Mouse (Mus musculus) midbrain, postnatal 0 days (tissue): ENCODE data around the gene Gm19426. TPM values are rescaled to one million over a fixed set of nuclear protein-coding genes. Genes with fewer than 3 reads are reported as not detected.
A peak's percentile ranks its signal among the peaks of the same experiment; 100 is the strongest.

Experiments used
- ATAC-seq: fragments of 200-750 bp; cut with Nextera tagmentation; 2 replicates; pipeline ENCODE4 v1.8.0; 2017; ENCODE audit warnings: moderate number of reproducible peaks, mild to moderate bottlenecking, moderate TSS enrichment, moderate library complexity; ENCODE audit not compliant: low FRiP score
- DNase-seq: peaks from one replicate; pipeline ENCODE4 v3.0.0-alpha.2; 2015; ENCODE audit warnings: low spot score
- H3K27ac ChIP-seq: fragments of 300-500 bp; sonication (generic); 2 replicates; pipeline ENCODE4 v1.5.1; 2014; ENCODE audit warnings: low read depth, mild to moderate bottlenecking, low read length, mixed read lengths
- H3K27me3 ChIP-seq: fragments of 300-500 bp; sonication (generic); 2 replicates; pipeline ENCODE4 v1.6.1; 2014; ENCODE audit warnings: low read length, control low read depth, mixed read lengths; ENCODE audit not compliant: insufficient read depth
- H3K36me3 ChIP-seq: fragments of 300-500 bp; sonication (generic); 2 replicates; pipeline ENCODE4 v1.6.1; 2014; ENCODE audit warnings: low read length, control low read depth, mixed read lengths; ENCODE audit not compliant: insufficient read depth
- H3K4me1 ChIP-seq: fragments of 300-500 bp; sonication (generic); 2 replicates; pipeline ENCODE4 v1.6.1; 2014; ENCODE audit warnings: mild to moderate bottlenecking, control low read depth, antibody characterized with exemption, low read length, mixed read lengths; ENCODE audit not compliant: insufficient read depth
- H3K4me2 ChIP-seq: fragments of 300-500 bp; sonication (generic); 2 replicates; pipeline ENCODE4 v1.6.1; 2014; ENCODE audit warnings: low read depth, mild to moderate bottlenecking, low read length, mixed read lengths; ENCODE audit not compliant: poor library complexity, severe bottlenecking
- H3K4me3 ChIP-seq: fragments of 300-500 bp; sonication (generic); 2 replicates; pipeline ENCODE4 v1.5.1; 2014; ENCODE audit warnings: low read depth, mild to moderate bottlenecking, low read length, moderate library complexity
- H3K9ac ChIP-seq: fragments of 300-500 bp; sonication (generic); replicated peaks from 2 replicates; pipeline ENCODE4 v1.6.1; 2014; ENCODE audit warnings: mild to moderate bottlenecking, low read length, moderate library complexity, mixed read lengths; ENCODE audit not compliant: poor library complexity, severe bottlenecking
- H3K9me3 ChIP-seq: fragments of 300-500 bp; sonication (generic); 2 replicates; pipeline ENCODE4 v1.6.1; 2016; ENCODE audit warnings: low read length, control low read depth
- CTCF ChIP-seq: IDR thresholded peaks from 2 replicates; pipeline ENCODE4 v1.5.1; 2016; ENCODE audit warnings: antibody characterized with exemption, mild to moderate bottlenecking
- WGBS: fragments of 180-500 bp; shearing (Covaris S2); extraction: QIAGEN DNeasy Blood & Tissue Kit; methylation state at CpG from one replicate; pipeline ENCODE4 v1.1.7; 2014; 5-methylcytosine and 5-hydroxymethylcytosine counted together
- polyA plus RNA-seq: library from polyadenylated mRNA; unstranded; fragments of >200 nt; fragmentation: Nextera tagmentation; extraction: Ambion mirVana; gene quantifications from 2 replicates; pipeline ENCODE4 v1.2.1, GENCODE M21; 2015
- total RNA-seq: library from RNA; depleted of rRNA; stranded (reverse); fragments of >200 nt; gene quantifications from 2 replicates; pipeline ENCODE4 v1.2.3, GENCODE M21; 2014; rRNA removed

The Gm19426 gene
- total RNA-seq (0.88 and 1.1 TPM in 2 replicates), polyA plus RNA-seq (2.1 and 2.4 TPM in 2 replicates)

DNA sequence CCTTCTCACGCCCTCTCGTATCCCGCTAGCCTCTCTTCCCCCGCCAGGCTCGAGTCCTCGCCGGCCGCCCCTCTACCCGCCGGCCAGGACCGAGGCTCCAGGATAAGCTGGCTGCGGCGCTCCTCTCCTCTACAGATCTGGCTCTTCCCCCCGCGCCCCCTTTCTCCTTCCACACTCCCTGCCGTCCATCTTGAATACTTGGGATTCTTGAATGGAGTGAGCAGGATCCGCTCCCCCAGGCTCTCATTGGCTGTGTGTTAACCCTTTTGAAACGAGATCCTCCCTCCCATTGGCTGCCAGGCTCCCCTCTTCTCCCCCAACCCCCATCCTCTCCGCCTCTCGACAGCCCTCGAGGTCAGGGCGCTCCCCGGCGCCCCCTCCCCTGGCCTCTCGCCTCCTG, at the start of gene Gm19426:
Gm19426 (minus strand) TSS at position 95 of the 400 bp plus-strand sequence.
- Histone ChIP-seq H3K9ac (peak within 1 kb of the TSS; percentile 94), H3K36me3 (no peaks in the 10 kb centered on the region), H3K4me1 (peaks cover 10% of the 10 kb centered on the region), H3K9me3 (no peaks in the 10 kb centered on the region), H3K4me2 (peak within 1 kb of the TSS; percentile 84), H3K4me3 (peak within 1 kb of the TSS; percentile 84), H3K27me3 (no peaks in the 10 kb centered on the region), H3K27ac (peak within 1 kb of the TSS; percentile 95)
- no peak for TF ChIP-seq CTCF
- ATAC-seq (peak; percentile 92), DNase-seq (peak; percentile 98)
- WGBS: 0% methylated on average over 19 of the region's 25 CpGs

DNA sequence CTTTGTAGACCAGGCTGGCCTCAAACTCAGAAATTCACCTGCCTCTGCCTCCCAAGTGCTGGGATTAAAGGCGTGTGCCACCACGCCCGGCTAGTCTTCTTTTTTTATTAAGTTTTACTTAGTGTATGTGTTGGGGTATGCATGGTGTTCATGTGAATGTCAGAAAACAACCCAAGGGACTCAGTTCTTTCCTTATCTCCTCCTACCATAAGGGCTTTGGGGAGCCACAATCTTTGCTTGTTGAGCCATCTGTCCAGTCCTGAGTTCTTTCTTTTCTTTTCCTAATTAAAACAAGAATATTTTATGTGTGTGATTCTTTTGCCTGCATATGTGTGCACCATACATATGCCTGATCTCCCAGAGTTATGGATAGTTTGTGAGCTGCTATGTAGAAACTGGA, 49.7 kb upstream of the Gm19426 start:
- Histone ChIP-seq H3K4me2 (no peak overlapping the region), H3K4me1 (no peaks in the 10 kb centered on the region), H3K4me3 (no peak overlapping the region), H3K9ac (no peak overlapping the region), H3K9me3 (no peaks in the 10 kb centered on the region), H3K27ac (no peak overlapping the region), H3K27me3 (no peaks in the 10 kb centered on the region), H3K36me3 (no peaks in the 10 kb centered on the region)
- ATAC-seq (no peak), DNase-seq (no peak)
- TF ChIP-seq CTCF: no peak
- WGBS: 86% methylated on average over 3 of the region's 3 CpGs

DNA sequence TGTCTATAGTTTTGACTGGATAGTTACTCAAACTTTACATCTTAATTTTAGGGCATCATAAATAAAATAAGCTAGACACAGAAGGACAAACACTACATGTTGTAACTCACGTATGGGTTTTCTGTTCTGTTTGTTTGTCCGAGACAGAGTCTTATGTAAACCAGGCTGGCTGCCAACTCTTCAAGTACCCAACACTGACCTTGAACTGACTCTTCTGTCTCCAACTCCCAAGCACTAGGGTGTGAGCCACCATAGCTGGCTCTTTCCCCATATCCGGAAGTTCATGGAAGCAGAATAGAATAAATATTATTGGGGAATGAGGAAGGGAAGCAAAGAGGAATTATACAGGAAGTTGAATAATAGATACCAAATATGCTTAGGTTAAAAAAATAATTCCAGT, 49.1 kb upstream of the Gm19426 start:
- Histone ChIP-seq H3K4me1 (no peaks in the 10 kb centered on the region), H3K9me3 (no peaks in the 10 kb centered on the region), H3K27ac (no peak overlapping the region), H3K4me2 (no peak overlapping the region), H3K9ac (no peak overlapping the region), H3K4me3 (no peak overlapping the region), H3K36me3 (no peaks in the 10 kb centered on the region), H3K27me3 (no peaks in the 10 kb centered on the region)
- no peak for DNase-seq
- 81% methylated on average over 3 of the region's 3 CpGs for WGBS
- TF ChIP-seq CTCF: no peak
- ATAC-seq: no peak

DNA sequence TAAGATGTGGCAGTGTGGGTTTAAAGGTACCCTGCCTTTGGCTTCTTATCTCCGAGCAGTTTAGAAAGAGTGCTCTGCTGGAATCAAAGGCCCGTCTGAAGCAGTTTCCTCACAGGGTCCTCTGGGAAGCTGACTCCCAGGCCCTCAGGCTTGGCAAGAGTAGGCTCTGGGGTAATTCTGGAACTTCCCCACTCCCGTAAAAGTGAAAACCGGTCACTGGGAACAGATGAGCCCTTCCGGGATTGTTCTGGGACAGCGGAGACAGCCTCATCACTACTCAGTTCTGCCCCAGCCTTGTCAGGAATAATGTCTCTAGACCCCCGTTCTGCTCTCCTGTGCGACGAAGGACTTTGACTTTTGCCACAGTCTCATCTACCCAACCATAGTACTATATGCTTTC, 47.0 kb upstream of the Gm19426 start:
- WGBS: 61% methylated on average over 9 of the region's 9 CpGs
- ATAC-seq: no peak

DNA sequence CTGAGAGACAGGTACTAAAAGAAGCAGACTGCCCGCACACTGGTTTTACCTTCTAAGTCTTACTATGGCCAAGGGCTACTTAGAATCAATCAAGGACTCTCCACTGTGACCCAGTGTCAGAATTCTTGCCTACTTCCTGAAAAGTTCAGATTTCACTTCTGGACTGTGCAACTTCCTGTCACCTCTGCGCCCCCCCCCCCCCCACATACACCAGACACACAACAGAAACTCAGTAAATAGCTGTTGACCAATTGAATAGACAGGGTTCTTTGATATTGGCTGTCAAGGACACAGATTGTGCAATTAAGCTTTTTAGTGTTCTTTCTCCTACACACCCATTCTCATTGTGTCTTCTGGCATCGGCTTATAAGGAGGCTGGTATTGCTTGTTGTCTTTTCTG, 44.9 kb upstream of the Gm19426 start:
- no peak overlapping the region for H3K9ac ChIP-seq
- no peak overlapping the region for H3K27ac ChIP-seq
- 85% methylated on average over 3 of the region's 3 CpGs for WGBS
- DNase-seq: no peak
- no peak for TF ChIP-seq CTCF
- ATAC-seq: no peak
- no peaks in the 10 kb centered on the region for H3K9me3 ChIP-seq
- H3K4me3 ChIP-seq: no peak overlapping the region
- no peak overlapping the region for H3K4me2 ChIP-seq
- H3K36me3 ChIP-seq: no peaks in the 10 kb centered on the region
- H3K4me1 ChIP-seq: no peaks in the 10 kb centered on the region
- H3K27me3 ChIP-seq: no peaks in the 10 kb centered on the region

More for the DNA sequence above, 47.0 kb upstream of the Gm19426 start:
- H3K9ac ChIP-seq: 0 out of 2 replicates have a peak overlapping the region, but pooled peaks have one; percentile 13
- no peaks in the 10 kb centered on the region for H3K9me3 ChIP-seq
- H3K4me2 ChIP-seq: no peak overlapping the region
- H3K36me3 ChIP-seq: no peaks in the 10 kb centered on the region
- no peak overlapping the region for H3K4me3 ChIP-seq
- H3K4me1 ChIP-seq: no peaks in the 10 kb centered on the region
- no peak for TF ChIP-seq CTCF
- no peak overlapping the region for H3K27ac ChIP-seq
- H3K27me3 ChIP-seq: no peaks in the 10 kb centered on the region
- no peak for DNase-seq

DNA sequence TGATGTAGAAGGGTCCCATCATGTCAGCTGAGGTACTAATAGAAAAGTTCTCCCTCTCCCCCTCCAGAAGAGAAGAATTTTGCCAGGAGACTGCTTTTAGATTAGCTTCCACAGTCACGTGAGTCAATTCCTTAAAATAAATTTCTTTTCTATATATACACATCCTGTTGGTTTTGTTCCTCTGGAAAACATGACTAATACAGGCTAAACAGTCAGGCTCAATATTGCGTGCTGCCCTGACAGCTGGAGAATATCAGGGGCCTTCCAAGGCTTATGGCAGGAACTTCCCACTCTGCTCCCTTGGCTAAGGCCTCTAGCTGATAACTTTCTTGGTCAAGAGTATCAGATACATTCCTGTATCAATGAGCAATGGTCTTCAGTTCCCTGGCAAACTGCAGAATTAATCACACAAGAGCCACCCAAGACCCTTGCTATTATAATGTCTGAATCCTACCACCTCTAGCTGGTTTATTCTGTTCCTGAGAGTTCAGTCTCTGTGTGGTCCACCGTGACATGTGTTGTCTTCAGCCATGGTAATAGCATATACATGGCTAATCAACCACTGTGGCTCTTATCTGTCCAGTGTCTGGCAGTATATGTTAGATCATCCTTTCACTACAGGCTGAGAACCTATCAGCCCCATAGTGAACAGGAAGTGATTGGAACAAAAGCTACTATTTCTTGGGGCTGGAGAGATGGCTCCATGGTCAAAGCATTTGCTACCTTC, 40.5 kb upstream of the Gm19426 start:
- no peak overlapping the region for H3K27ac ChIP-seq
- no peak for ATAC-seq
- H3K4me1 ChIP-seq: no peaks in the 10 kb centered on the region
- no peak for TF ChIP-seq CTCF
- no peaks in the 10 kb centered on the region for H3K36me3 ChIP-seq
- no peaks in the 10 kb centered on the region for H3K9me3 ChIP-seq
- WGBS: 85% methylated on average over 3 of the region's 3 CpGs
- H3K9ac ChIP-seq: no peak overlapping the region
- H3K4me2 ChIP-seq: no peak overlapping the region
- no peak overlapping the region for H3K4me3 ChIP-seq
- DNase-seq: no peak
- no peaks in the 10 kb centered on the region for H3K27me3 ChIP-seq
